Mouse (Mus musculus) T-helper 1 cell (primary cell): ENCODE measurements around the gene Hc.

Source experiments
- in situ Hi-C: fragments of 300-600 bp; cut with MboI, MseI; formaldehyde crosslinking; loops from one replicate; pipeline ENCODE4 v1.15.1; 2025; ENCODE audit warnings: high pct_unique_total_duplicates

The Hc gene

DNA sequence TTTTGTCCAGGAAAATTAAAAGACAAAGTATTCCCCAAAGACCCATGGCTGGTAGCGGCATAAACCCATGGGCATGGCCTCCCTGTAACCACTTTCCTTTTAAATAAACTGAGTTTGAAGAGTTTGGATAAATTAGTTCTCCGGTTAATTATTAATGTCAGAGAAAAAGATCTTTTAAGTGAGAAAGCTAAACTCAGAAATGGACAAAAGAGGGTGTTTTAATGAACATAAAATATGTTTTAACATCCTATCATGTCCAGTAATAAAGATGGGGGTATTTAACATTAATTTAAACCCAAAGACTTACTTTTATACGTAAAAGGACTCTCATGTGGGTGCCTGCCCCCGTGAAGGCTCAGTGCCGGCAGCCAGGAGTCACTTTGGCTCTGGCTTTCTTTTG lies at the start of gene Hc:
Gene Hc (minus strand): TSS at position 101 of the 400 bp plus-strand sequence.
- in situ Hi-C loops, result no loop called here

- in situ Hi-C loops, result loop anchor here (5.0 kb wide), 1 partner anchor 67 kb away; no protein-coding TSS in a partner anchor
Measured at GRCm38 (mm10) chr2:35110521-35110920, 49.3 kb upstream of the Hc start.

DNA sequence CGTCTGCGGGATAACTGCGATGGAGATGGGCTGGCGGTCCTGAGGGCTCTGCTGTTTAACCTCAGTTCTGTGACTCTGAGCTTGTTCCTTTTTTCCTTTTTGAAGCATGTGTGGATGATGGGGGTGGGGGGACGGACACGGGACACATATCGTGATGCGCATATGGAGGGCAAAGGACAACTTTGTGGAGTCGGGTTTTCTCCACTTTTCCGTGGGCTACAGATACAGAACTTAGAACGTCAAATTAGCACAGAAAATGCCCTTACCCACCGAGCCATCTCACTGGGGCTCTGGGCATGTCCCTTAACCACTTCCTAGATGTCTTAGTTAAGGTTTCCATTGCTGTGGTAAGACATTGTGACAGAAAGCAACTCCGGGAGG lies 48.7 kb upstream of the Hc start:
- in situ Hi-C loops, result loop anchor here (5.0 kb wide), 2 partner anchors 63 to 67 kb away; no protein-coding TSS in a partner anchor

DNA sequence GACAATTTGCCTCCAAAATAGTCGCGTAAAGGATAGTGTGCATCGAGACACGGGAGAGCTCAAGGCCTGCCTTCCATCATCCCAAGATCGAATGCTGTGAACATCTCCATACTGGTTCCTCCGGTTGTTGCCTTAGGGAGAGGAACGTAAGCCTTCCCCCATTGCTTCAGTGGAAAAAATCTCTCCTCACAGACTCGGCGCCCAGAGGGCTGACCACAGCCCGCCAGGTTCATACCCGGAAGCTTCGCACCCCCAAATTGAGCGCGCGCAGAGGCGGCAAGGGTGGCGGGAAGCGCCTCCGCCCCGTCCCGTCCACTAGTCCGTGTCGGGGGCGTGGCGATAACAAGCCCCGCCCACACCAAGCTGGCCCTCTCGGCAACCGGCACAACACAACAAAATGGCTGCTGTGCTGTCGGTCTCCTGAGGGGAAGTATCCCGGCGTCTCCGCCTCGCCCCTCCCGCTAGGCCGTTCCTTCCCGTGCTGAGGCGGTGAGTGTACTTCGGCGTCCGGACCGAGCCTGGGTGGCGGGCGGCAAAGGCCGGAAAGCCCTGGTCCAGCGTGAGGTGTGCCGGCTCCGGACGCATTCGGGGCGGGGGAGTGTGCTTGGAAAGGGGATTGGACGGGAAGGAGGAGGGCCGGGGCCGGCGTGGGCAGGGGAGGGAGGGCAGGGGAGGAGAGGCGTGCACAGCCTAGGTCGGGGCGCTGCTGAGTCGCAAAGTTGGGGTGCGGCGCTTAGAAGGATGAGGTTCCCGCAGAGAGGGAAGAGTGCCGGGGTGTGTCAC lies 48.1 kb upstream of the Hc start, which contains the start of gene Cntrl:
Gene Cntrl (plus strand): TSS at position 352 of the 783 bp plus-strand sequence.
- in situ Hi-C loops, result loop anchor here (5.0 kb wide), 1 partner anchor 62 kb away; no protein-coding TSS in a partner anchor

DNA sequence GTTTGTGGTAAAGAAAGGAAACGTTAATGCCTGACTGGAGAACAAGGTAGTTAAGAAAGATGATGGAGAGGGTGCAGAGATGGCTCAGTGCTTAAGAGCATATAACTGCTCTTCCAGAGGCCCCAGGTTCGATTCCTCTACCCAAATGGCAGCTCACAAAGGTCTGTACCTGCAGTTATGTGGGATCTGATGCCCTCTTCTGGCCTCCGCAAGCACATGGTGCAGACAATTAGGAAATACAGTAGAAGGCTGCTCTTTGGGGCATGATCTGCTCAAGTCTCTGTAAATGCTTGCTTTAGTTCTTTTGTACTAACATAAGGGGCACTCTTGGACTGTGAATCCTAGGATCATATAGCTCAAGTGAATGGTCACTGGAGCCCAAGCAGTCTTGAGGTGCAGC lies 47.5 kb upstream of the Hc start:
- in situ Hi-C loops, result loop anchor here (5.0 kb wide), 1 partner anchor 61 kb away; no protein-coding TSS in a partner anchor

DNA sequence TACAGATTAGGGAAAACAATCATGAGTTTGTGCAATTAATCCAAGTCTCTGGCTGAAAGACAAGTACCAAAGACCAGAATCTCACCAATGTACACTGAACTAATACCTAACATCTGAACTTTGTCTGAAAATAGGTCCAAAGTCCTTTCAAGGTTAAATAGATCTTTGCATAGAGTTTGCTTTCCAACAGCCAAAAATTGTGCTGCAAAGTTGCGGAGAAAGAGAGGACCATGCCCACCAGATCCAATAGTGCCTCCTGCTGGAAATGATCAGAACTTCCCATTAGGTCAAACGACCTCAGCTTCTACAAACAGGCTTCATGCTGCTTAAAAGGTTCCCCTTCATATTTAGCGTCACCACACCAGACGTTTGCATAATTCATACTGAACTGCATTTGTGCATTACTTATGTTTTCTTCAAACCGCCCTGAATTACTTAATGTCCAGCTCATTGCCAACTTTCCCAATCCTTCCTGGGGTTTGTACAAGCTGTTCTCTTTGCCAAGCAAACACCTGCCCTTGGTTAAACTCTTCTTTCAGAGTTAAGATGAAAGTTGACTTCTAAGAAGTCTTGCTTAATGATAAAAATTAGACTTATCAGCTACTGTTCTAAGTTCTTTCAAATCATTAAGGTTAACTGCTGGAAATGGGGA lies 46.9 kb upstream of the Hc start:
- in situ Hi-C loops, result loop anchor here (5.0 kb wide), 1 partner anchor 61 kb away; no protein-coding TSS in a partner anchor

DNA sequence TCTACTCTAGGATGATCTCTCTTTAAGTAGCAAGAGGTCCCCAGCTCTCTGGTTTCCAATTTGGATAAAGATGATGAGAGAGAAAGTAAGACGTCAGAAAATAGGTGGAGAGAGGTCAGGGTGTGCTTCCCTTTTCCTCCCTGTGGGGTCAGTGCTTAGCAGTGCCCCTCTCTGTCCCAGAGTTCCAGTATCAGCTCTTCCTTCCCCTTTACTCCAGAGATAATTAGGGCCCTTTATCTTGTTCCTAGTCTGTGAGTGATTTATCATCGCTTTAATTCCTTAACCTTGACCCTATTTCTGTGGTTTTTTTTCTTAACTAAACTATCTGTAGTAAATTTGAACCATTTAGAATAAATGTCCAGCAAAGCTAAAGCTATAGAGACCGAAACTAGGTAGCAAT lies 43.6 kb upstream of the Hc start:
- in situ Hi-C loops, result loop anchor here (5.0 kb wide), 1 partner anchor 58 kb away; no protein-coding TSS in a partner anchor

DNA sequence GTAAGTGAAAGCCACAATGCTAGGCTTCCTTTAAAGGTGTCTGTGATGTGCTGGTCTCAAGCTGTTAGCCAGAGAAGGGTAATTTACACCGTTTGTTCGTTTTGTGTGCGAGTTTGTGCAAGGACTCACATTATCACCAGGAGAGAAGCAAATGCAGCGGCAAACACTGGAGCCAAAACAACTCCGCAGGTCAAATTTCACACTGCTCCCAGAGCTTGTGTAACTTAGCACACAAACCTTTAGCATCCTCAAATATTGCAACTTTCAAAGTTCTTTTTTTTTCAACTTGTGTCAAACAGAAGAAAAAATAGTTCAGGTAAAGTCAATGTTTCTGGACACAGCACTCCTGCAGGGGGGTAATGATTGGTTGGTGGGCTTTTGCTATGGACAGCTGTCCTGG lies 42.3 kb upstream of the Hc start:
- in situ Hi-C loops, result no loop called here

- in situ Hi-C loops, result no loop called here
Measured at GRCm38 (mm10) chr2:35102777-35103176, 41.5 kb upstream of the Hc start.

GRCm38 (mm10) chr2:35101443-35101842 lies 40.2 kb upstream of the Hc start, which contains the start of gene AI182371:
Gene AI182371 (minus strand): TSS chr2:35101543.
- in situ Hi-C loops, result no loop called here

DNA sequence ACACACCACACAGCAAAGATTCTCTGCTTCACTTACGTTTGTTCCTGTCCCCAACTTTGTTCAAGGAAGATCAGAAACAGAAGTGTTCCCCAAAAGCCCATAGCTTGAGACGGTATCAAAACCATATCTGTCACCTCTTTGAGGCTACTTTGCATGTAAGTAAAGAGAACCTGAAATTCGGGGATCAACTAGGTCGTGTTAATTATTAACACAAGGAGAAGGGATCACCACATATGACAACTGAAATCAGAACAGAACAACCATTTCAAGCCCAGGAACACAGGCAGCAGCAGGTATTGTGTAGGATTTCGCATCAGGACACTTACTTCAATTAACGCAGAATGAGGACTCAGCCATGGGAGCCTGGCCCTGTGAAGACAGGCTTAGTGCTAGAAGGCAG lies 39.3 kb upstream of the Hc start:
- in situ Hi-C loops, result no loop called here

GRCm38 (mm10) chr2:35087418-35087817 lies 26.2 kb upstream of the Hc start:
- in situ Hi-C loops, result no loop called here

GRCm38 (mm10) chr2:35079166-35079565 lies 17.9 kb upstream of the Hc start:
- in situ Hi-C loops, result no loop called here

GRCm38 (mm10) chr2:35074328-35074727 lies 13.1 kb upstream of the Hc start:
- in situ Hi-C loops, result no loop called here

GRCm38 (mm10) chr2:35072547-35072946 lies 11.3 kb upstream of the Hc start:
- in situ Hi-C loops, result no loop called here

DNA sequence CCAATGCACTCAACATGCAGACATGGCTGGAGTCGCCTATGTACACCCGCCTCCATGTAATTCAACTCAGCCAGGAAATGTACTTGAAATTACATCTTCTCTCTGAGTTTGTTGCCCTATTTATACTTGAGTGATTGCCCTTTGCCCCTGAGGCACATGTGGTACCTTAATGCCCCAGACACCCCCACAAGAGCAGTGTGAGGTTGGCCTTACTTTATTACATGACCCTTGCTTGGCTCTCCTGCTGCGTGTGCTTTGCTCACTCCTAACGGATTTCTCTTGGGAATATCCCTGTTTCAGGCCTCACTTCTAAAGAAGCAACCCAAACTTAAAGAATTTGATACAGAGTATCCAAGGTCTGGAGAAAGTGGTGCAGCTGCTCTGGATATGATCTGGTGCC lies 9.0 kb upstream of the Hc start:
- in situ Hi-C loops, result no loop called here

GRCm38 (mm10) chr2:35069124-35069523 lies 7.9 kb upstream of the Hc start:
- in situ Hi-C loops, result no loop called here

DNA sequence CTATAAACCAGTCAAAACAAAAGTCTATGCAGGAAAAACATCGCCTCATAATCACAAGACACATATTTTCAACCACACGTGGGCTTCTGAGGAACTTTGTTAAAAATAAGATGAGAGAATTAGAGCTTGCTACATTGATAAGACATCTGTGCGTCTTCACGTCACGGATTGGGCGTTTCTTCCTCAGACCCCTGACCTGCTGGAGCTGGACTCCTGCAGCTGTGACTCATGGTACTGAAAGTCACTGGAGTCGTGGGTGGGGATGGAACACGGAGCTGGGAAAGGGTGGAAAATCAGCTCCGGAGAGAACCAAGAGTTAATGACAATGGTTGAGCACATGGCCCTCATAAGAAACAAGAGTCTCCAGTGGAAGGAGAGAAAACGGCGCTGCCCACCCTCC lies 5.9 kb upstream of the Hc start:
- in situ Hi-C loops, result no loop called here

DNA sequence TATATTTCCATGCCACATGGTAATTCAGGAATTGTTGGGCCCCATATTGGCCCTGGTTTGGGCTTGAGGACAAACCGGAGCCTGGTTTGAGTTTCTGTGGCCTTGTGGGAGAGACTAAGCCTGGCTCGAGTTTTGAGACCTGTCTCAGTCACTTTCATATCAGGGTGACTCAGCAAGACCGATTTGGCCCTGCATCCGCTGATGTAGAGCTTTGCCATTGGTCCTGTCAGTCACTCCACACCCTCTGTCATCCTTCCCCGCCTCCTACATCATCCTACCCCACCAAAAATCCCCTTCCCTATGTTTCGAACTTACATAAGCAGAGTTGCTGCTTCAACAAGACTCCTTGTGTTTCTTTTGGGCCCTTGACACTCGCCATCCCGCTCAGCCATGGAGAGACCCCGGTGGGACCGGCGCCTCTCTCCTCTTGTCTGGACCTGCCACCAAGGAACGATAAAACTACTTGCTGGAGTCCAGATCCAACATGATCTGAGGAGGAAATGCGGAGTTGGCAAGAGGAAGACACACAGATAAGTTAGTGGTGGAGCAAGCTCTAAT lies 5.4 kb upstream of the Hc start:
- in situ Hi-C loops, result no loop called here

- in situ Hi-C loops, result no loop called here
Measured at GRCm38 (mm10) chr2:35063333-35064030, 2.2 kb upstream of the Hc start.

GRCm38 (mm10) chr2:35060897-35061296 lies 341 bp downstream of the Hc start:
- in situ Hi-C loops, result no loop called here

DNA sequence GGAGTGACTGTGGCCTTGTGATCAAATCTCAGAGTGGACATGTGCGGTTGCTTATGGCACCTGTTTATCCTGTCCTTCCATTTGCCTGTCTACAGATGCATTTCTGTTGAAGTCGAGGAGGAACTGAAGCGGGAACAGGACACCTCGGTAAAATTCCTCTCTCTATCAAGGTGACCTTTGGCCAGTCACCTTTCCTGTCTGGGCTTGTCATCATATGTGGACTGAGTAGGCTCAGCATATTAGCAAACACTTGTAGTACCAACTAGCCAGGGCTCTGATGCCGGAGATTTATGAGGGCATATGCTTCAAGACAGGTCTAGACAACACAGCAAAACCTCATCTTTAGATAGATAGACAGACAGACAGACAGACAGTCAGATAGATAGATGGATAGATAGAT lies 982 bp downstream of the Hc start:
- in situ Hi-C loops, result no loop called here
